Mouse (Mus musculus): ENCODE measurements around the gene Plpp7.

Plpp7 gene

GRCm38 (mm10) chr2:32137667-32138266, 42.4 kb downstream of the Plpp7 start:
- DNase-seq (ENCODE audit: low read depth, low spot score): peak; percentile 100

- no peak for DNase-seq (ENCODE audit: low read depth, low spot score)
These were observed 44.0 kb downstream of the Plpp7 start for GRCm38 (mm10) chr2:32139377-32139776.

- DNase-seq (ENCODE audit: low read depth, low spot score): no peak
These were observed 45.2 kb downstream of the Plpp7 start for GRCm38 (mm10) chr2:32140498-32140934.

- DNase-seq (ENCODE audit: low read depth, low spot score): no peak
These were observed 46.3 kb downstream of the Plpp7 start for GRCm38 (mm10) chr2:32141602-32142001.

GRCm38 (mm10) chr2:32142368-32142767, 47.0 kb downstream of the Plpp7 start:
- DNase-seq (ENCODE audit: low read depth, low spot score): no peak

GRCm38 (mm10) chr2:32144633-32145032, 49.3 kb downstream of the Plpp7 start:
- no peak for DNase-seq (ENCODE audit: low read depth, low spot score)

GRCm38 (mm10) chr2:32146617-32147162, 51.4 kb downstream of the Plpp7 start:
- DNase-seq (ENCODE audit: low read depth, low spot score): no peak

- DNase-seq (ENCODE audit: low read depth, low spot score): no peak
These were observed 54.8 kb downstream of the Plpp7 start for GRCm38 (mm10) chr2:32150135-32150534.

GRCm38 (mm10) chr2:32150562-32150923, 55.2 kb downstream of the Plpp7 start:
- no peak for DNase-seq (ENCODE audit: low read depth, low spot score)

- DNase-seq (ENCODE audit: low read depth, low spot score): peak; percentile 73
These were observed 55.8 kb downstream of the Plpp7 start, which contains the start of gene Prrc2b for GRCm38 (mm10) chr2:32150924-32151659. Prrc2b (plus strand) TSS chr2:32151082.

- peak; percentile 78 for DNase-seq (ENCODE audit: low read depth, low spot score)
These were observed 56.5 kb downstream of the Plpp7 start for GRCm38 (mm10) chr2:32151660-32152366.

- DNase-seq (ENCODE audit: low read depth, low spot score): no peak
These were observed 57.2 kb downstream of the Plpp7 start for GRCm38 (mm10) chr2:32152367-32153034.

GRCm38 (mm10) chr2:32153041-32153790, 57.9 kb downstream of the Plpp7 start:
- peak; percentile 76 for DNase-seq (ENCODE audit: low read depth, low spot score)

- DNase-seq (ENCODE audit: low read depth, low spot score): no peak
These were observed 58.4 kb downstream of the Plpp7 start for GRCm38 (mm10) chr2:32153791-32154119.

GRCm38 (mm10) chr2:32154334-32154997, 59.1 kb downstream of the Plpp7 start:
- no peak for DNase-seq (ENCODE audit: low read depth, low spot score)

GRCm38 (mm10) chr2:32154998-32155541, 59.7 kb downstream of the Plpp7 start:
- peak; percentile 69 for DNase-seq (ENCODE audit: low read depth, low spot score)

- DNase-seq (ENCODE audit: low read depth, low spot score): no peak
These were observed 60.3 kb downstream of the Plpp7 start for GRCm38 (mm10) chr2:32155614-32156013.

GRCm38 (mm10) chr2:32156645-32157044, 61.3 kb downstream of the Plpp7 start:
- DNase-seq (ENCODE audit: low read depth, low spot score): no peak

GRCm38 (mm10) chr2:32157328-32157727, 62.0 kb downstream of the Plpp7 start:
- DNase-seq (ENCODE audit: low read depth, low spot score): no peak

GRCm38 (mm10) chr2:32158616-32159239, 63.4 kb downstream of the Plpp7 start:
- DNase-seq (ENCODE audit: low read depth, low spot score): no peak
